Mouse (Mus musculus) urinary bladder, postnatal 14 days (tissue): ENCODE data around the gene Nfyc.

Experiments
- DNase-seq: peaks from one replicate; pipeline ENCODE4 v3.0.0; 2021; ENCODE audit warnings: low spot score

Gene Nfyc

GRCm38 (mm10) chr4:120831472-120831871, at the start of gene Nfyc:
Gene Nfyc (minus strand): TSS chr4:120831572.
- DNase-seq, result no peak

DNA sequence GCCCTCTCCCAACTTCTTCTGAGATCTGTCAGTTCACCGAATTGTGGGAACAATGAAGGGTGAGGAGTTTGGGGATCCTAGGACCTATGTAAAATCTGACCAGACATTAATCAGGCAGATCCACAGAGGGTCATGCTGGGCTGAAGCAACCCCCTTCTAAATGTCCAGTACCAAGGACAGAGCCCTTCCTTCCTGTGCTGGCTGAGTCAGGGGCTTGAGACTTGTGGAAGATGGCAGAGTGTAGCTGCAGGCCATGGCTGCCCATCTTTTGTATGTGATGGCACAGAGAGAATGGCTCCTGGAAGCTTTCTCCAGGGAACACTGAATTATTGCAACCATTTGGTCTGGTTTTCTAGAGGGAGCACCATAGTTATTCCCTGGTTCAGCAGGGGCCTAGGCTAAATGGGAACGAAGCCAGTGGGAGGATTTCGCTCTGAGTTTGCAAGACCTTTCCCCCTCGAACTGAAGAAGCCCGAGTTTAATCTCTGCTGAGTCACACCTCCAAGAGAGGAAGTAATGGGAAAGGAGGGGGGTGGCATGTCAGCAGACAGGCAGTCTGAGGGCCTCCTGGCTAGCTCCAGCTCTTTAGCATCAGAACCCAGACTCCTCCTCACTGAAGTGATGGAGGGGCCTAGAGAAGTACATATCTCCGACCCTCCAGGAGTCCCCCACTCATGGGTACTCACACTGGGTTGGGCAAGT, 49.5 kb upstream of the Nfyc start:
- no peak for DNase-seq

DNA sequence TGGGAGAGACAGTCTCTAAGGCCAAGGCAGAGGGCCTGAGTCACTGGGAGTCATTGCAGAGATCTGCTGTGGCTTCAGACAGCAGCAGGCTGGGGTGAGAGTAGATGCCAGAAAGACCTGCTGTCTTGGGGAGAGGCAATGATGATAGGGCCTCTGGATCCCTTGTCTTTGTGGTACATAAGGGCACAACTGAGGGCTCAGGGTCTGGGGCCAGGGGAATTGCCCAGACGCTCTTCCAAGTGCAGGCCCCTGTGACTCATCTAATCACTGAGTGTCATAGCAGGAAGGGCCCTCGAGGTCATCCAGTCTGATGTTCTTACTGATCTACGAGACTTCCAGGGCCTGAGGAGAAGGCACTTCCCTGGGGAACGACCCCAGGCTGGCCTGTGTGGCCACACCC, 48.0 kb upstream of the Nfyc start:
- DNase-seq, result no peak

DNA sequence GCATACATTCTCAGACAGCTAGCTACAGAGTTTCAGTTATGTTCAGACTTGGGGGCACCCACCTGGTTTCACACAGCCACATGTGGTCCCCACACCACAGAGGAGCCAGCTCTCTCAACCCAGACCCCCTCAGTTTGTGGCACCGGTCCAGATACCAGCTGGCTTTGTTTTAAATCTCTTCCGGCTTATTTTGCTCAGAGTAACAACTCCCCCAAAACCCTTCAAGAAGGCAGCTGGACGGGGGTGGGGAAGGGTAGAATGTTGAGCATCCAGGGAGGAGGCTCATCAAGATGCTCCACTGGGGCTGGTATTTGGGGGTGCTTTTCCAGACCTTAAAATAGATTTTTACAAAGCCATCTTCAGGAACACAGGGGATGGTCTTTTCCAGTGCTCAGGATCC, 47.4 kb upstream of the Nfyc start:
- no peak for DNase-seq

DNA sequence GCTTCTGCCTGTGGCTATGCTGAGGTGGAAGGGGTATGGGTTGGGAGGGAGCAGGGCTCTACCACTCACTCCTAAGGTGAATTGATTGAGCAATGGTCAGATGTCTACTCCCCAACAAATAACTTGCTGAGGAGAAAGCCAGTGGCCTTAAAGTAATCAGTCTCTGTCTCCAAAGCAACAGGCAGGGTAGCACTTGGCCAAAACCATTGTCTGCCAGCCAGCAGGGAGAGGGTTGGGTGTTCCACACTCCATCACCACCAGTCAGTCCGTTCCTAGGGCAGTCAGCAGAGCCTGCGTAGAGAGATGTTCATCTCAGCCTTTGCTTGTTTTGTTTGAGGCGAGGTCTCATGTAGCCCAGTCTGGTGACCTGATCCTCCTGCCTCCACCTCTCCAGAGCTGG, 44.6 kb upstream of the Nfyc start:
- DNase-seq, result no peak

DNA sequence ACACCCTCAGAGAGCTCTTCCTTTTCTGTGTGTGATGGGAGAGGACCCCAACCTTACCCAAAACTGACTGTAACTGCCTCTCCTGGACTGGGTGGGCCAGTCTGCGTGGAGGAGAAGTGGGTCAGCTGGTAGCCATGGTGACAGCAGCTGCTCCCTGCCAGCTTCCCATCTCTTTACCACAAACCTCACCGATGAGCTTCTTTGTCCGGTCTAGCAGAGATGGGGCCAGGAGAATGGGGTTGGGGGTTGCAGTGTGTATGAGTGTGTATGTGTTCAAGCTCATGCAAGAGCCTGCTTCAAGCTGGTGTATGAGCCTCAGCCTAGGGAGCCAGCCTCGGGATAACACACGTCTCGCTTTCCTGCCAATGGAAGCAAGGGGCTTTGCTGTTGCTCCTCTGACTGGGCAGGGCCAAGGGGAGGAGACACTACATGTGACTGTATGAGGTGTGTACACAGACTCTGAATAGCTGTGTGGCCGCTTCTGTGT, 38.9 kb upstream of the Nfyc start:
- no peak for DNase-seq

DNA sequence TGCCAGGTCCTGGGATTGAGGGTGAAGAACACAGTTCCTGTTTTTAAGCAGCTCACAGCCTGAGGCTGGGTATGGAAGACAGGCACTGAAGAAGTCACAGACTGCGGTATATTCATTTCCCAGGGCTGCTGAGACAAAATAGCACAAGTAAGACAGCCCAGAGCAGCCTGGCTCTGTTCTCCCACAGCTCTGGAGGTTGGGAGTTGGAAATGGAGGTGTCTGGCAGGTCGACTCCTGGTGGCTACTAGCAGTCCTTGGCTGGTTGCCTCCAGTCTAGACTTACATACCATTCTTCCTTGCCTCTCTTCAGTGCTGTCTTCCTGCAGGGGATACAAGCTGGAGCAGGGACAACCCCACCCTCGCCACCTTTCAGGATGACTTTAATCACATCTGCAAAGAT, 37.6 kb upstream of the Nfyc start:
- no peak for DNase-seq

- DNase-seq, result no peak
These were observed 36.9 kb upstream of the Nfyc start for GRCm38 (mm10) chr4:120868246-120868645.

DNA sequence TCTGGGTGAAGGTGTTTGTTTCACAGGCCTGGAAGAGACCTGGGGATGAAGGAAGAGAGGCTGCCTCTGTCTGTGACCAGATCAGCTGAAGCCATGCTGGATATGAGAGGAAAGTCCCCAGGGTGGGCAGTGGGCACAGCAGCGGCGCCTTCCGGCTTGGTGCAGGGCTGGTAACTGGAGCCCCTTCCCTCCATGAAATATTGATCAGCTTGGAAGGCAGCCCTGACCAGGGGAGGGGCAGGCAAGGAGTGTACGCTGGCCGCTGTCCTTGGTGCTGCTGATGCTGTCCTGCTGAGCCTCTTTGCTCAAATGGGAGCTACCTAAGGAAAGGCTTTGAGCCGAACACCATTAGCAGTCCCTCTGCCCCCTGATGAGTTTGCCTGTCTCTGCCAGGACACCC, 34.8 kb upstream of the Nfyc start:
- DNase-seq, result peak; percentile 25

DNA sequence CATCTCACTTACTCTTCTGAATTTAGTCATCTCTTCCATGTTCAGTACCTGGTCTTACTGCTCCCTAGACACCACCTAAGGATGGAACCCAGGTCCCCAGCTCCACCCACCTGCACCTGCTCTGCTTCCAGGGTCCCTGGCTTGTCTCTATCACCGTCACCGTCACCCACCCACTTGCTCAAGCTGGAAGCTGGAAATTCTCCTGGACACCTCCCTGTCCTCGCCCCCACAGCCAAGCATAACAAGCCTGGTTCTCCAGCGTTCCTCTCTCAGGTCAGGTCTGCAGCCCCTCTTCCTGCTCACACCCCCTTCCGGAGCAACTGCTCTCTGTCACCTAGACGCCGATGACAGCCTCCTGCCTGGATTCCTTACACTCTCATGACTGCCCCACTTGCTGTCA, 28.5 kb upstream of the Nfyc start:
- DNase-seq, result no peak

DNA sequence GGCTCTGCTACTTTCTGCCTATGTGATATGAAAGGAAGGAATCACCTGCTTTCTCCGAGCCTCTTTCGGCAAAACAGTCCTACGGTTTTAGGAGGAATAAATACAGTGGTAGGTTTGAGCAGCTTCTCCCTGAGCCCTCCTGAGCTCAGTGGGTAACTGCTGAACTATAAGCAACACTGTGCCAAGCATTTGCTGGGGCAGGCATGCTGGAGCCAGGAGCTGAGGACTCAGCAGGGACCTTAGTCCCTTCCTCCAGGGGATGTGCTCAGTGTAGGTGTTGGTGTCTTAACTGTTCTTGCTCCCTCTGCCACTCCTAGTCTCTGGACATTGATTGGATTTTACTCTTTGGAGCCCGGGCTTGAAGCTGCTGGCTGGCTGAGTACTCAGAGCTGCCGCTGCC, 25.0 kb upstream of the Nfyc start:
- DNase-seq, result no peak

DNA sequence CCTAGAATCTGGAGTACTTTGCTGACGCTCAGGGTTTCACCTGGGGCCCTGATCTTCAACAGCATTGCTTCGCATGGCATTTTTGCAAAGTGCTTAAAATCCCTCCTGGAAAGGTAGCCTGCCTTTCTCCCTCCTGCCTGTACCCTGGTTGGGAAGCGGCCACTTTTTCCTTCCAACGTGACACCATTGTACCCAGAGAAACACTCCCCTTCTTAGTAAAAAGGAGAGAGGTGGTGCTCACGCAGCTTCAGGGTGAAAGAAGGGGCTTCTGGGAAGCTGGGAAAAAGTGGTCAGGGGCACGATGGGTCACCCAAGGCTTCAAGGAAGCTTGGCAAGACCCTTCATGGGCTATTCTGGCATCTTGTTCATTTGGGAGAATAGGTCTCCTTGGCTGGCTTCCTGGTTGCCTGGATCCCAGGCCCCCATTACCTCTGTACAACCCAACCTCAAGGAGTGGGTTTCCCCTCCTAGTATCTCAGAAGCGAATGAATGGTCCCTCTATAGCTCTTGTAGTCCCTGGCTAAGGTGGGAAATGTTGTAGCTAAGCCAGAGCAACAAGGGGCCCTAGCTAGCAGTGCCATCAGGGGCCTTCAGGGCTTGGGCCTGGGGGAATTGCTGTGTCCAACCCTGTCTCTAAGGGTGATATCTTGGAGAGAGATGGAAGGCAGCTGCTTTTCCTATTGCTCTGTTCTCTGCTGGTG, 24.1 kb upstream of the Nfyc start:
- DNase-seq, result no peak

- DNase-seq, result peak; percentile 28
These were observed 23.4 kb upstream of the Nfyc start, which contains the start of gene Rims3 for GRCm38 (mm10) chr4:120854588-120855319. Gene Rims3 (plus strand): TSS chr4:120854816.

- peak; percentile 62 for DNase-seq
These were observed 19.6 kb upstream of the Nfyc start for GRCm38 (mm10) chr4:120850946-120851345.

- no peak for DNase-seq
These were observed 18.1 kb upstream of the Nfyc start for GRCm38 (mm10) chr4:120849451-120849850.

GRCm38 (mm10) chr4:120848909-120849308, 17.5 kb upstream of the Nfyc start:
- no peak for DNase-seq

GRCm38 (mm10) chr4:120845098-120845497, 13.7 kb upstream of the Nfyc start:
- no peak for DNase-seq

DNA sequence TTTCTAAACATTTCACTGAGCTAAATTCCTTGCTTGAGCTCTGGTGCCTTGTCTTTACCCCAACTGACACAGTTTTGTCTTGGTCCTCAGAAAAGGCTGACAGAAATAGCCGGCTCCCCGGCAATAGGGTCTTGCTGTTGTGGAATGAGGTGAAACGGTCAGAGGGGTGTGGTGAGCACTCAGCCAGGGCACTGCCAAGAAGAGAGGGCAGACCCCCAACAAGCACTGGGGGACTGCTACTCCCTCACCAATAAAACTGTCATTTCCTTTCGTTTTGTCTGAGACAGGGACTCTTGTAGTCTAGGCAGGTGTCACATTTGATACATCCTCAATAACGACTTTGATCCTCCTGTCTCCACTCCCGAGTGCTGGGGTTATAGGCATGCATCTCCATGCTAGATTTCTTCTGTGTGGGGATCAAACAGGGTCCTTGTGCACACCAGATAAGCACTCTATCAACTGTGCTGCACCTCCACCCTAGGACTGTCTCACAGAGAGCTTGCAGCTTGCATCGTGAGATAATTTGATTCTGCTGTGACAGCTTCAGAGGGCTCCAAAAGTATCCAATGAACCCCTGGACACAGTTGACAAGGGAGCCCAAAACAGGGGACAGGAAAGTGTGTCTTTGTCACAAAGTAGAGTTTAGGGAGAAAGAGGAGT, 13.2 kb upstream of the Nfyc start:
- DNase-seq, result no peak

DNA sequence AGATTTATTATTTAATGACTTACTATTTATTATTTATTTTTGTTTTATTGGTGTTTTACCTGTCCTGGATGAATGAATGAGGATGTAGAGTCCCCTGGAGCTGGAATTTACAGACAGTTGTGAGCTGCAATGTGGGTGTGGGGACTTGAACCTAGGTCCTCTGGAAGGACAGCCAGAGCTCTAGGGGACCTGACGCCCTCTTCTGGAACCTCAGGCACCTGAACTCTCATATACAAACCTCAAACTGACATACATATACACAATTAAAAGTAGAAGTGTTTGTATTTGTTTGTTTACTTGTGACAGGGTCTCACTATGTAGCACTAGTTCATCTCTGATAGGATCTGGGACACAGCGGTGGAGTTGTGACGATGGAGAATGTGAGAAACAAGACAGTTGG, 10.0 kb upstream of the Nfyc start:
- DNase-seq, result no peak

DNA sequence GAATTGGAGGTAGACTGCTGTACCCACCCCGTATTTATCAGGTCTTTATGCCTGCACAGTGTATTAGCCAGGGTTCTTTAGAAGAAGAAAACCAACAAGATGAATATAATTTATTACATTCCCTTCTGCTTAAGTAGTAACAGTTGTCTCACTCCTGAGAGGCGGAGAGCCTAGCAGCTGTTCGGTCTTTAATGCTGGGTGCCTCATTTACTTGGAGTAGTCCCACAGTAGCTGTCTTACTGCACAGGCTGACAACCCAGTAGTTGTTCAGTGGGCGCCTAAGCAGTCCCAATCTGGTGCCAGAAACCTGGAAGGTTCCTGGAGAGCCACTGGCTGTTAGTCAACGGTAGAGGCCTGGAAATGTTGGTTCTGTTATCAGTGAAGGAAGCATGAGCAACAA, 605 bp downstream of the Nfyc start:
- DNase-seq, result no peak

DNA sequence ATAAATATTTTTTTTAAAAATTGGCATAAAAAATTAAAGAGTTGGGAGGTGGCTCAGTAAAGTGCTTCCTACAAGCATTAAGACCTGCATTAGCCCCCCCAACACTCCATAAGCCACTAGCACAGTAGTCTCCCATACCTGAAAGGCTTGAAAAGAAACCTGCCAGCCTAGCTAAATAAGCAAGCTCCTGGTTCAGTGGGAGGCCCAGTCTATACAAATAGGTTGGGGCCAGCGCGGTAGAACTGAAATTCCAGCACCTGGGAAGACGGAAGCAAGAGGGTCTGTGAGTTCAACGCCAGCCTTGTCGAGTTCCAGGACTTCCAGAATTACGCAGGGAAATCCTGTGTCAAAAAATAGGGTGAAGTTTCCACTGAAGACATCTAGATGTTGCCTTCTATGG, 5.0 kb downstream of the Nfyc start:
- DNase-seq, result no peak

GRCm38 (mm10) chr4:120825577-120826326, 5.6 kb downstream of the Nfyc start:
- DNase-seq, result peak; percentile 99
